Mouse (Mus musculus): ENCODE measurements around the gene Taf4.

DNA sequence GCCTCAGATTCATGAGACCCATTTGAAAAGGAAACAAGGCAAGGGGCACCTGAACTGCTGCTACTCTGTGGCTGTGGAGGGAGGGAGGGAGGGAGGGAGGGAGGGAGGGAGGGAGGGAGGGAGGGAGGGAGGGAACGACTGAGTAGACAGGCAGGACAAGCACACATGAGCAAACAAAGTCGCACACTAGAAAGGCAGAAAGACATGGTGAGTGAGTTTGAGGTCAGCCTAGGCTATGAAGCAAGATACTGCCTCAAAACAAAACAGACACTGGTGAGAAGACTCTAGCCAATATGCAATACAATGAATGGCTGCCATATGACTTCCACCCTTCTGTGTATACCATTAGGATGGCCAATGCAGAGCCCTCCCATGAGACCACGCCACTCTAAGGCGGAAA is 31.4 kb downstream of the Taf4 start:
- no peak for TF ChIP-seq CTCF (IDR thresholded peaks at IDR 0.05; ENCODE audit: extremely low read depth, insufficient read depth, insufficient read length, insufficient replicate concordance)
- TF ChIP-seq POLR2A (IDR thresholded peaks at IDR 0.05; ENCODE audit: low read depth, low read length) = no peak

Measured in spleen, adult 2 months (tissue).